Mouse (Mus musculus): ENCODE results near the gene Gdi2.
"Not testable (repeated sequence)": the region's sequence is repeated elsewhere in the genome, so short reads cannot be mapped to it uniquely, and the experiment has no call there.

Gene Gdi2

DNA sequence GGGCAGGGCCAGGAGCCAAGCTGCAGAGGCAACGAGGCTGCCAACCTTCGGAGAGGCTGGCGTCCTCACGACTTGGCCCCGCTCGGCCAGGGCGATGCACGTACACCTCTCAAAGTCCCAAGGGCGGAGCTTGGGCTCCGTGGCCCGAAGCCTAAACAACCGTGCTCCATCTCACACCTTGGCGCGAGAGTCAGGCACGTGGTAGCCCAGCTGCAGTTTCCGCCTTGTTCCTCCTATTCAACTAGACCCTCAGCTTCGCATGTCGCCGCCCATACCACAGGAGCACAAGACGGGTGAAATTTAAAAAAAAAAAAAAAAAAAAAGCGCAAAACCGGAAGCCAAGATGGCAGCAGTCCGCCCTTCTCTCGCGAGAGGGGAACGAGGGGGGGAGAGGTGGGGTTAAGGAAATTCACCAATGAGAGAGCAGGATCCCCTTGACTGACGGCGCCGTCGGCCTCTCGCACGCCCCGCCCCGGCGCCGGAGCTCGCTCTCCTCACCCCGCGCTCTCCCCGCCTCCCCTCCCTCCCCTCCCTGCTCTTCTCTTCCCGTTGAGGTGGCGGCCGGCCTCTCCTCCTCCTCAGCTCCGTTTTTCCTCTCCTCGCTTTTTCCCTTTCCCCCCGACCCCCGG is at the start of gene Gdi2:
Gene Gdi2, plus strand, starts transcription at position 470 of the 629 bp plus-strand sequence.
- in situ Hi-C loops (cut with MboI; ENCODE audit: unreplicated experiment in 2 of 2): no loop called here

DNA sequence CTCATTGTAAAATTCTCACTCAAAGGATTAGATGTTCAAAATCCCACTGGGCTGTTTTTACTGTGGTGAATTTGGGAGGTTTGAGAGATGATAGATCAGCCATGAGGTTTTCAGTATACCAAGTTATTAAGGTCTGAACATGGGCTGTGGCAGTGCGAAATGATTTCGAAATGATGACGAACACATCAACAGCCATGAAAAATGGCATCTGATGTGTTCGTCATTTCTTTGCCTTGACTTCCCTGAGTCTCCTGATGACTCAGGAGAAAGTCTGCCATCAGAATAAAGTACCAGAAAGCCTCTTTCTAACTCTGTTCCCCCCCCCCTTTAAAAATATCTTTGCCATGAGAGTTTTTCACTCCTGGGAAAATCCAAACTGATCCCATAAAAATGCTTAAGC is 42.3 kb upstream of the Gdi2 start:
- in situ Hi-C loops (cut with MboI; ENCODE audit: unreplicated experiment in 2 of 2): no loop called here

DNA sequence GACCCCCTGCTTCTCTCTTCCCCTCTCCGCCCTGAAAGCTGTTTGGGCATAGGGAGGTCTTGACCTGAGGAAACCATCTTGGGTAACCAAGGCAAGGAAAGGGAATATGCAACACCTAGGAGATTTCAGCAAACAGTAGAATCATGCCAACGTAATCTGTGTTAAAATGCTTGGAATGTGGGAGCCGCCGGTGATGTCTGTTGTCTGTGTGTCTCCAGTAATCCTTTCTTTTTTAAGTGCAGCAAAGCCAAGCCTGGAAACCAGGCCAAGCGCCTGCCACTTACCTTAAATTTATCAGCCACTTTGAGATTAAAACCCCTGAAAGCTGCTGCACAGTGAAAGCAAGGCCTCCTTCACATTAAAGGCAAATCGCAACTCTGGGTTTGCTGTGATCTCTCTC is 36.8 kb upstream of the Gdi2 start:
- in situ Hi-C loops (cut with MboI; ENCODE audit: unreplicated experiment in 2 of 2): not testable (repeated sequence)

DNA sequence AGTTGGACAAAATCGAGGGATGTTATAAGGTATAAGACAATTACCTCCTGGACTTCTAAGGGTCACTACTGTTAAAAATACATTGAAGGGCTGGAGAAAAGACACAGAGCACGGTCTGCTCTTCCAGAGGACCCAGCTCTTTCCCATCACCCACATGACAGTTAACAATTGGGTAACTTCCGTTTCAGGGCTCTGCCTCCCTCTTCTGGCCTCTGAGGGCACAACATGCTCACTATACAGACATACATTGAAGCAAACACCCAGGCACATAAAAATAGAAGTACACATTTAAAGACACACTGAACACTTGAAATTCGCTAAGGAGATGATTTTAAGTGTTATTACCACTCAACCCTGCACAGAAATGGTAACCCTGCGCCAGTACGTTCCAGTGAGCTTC is 22.5 kb upstream of the Gdi2 start:
- in situ Hi-C loops (cut with MboI; ENCODE audit: unreplicated experiment in 2 of 2): not testable (repeated sequence)

DNA sequence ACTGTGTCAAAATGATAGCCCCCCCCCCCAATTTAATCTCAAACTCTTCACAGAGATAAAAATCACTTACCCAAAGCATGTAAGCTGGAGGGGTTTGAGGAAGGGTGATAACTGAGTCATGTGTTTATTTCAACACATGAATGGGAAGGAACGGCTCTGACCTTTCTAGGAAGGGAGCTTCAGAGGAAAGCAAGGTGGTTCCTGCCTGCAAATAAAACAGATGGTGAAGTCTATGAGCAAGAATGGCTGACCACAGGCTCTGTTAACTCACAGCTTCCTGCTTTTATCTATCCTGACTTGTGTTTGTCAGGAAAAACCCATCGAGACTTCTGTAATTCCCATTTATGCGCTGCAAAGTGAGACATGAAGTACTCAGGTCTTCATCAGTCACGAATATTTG is 18.5 kb upstream of the Gdi2 start:
- in situ Hi-C loops (cut with MboI; ENCODE audit: unreplicated experiment in 2 of 2): not testable (repeated sequence)

DNA sequence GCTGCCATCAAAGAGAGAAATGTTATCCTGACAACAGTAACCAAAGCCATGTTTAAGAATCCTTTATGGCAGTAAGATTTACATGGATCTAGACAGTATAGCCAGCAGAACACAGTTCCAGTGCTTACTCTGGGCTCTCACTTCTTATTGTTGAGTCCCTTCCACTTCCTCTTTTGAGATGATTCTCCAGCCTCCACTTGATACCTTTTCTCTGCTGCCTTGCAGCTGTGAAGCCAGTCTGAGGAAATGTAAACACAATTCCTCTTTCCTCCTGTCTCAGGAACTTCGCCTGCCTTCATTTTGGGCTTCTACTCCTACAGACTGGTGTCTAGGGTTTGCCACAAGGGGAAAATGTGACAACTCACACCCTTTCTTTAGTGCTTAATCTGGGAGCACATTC is 17.9 kb upstream of the Gdi2 start:
- in situ Hi-C loops (cut with MboI; ENCODE audit: unreplicated experiment in 2 of 2): loop anchor here in 1 of 2 experiments (10.0 kb wide), 1 partner anchor 115 kb away; the partner anchor contains the start of gene Asb13

DNA sequence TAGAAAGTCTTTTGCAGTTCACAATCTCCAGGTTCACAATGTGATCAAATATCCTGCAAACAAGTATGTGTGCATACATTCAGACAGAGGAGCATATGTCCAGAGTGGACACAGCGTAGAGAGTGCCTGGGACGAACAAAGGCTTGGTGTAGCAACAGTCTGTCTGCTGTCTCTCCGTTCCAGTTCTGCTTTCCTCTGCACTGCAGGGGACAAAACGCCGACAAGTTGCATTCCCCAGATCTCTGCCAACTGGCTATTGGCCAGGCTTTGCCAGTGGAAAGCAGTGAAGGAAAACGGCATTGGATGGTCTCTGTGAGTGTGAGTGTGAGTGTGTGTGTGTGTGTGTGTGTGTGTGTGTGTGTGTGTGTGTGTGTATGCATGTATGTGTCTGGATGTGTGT is 14.4 kb upstream of the Gdi2 start:
- in situ Hi-C loops (cut with MboI; ENCODE audit: unreplicated experiment in 2 of 2): loop anchor here in 1 of 2 experiments (10.0 kb wide), 1 partner anchor 111 kb away; the partner anchor contains the start of gene Asb13

DNA sequence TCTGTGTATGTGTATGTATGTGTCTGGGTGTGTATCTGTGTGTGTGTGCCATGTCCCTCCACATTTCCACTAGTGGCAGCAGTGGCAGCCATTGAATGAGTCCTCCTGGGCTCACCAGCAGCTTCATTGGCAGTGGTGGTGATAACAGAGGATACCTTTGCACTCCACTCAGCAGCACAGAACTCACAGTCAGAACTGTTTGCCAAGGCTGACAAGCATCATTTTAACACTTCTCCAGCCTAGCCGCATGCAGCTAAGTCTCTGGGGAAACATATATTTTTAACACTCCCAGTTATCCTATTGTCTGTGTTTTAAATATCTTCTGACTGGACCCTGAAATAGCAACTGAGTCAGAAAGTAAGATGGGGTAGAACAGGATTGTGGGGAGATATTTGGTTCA is 13.9 kb upstream of the Gdi2 start:
- in situ Hi-C loops (cut with MboI; ENCODE audit: unreplicated experiment in 2 of 2): loop anchor here in 1 of 2 experiments (10.0 kb wide), 1 partner anchor 111 kb away; the partner anchor contains the start of gene Asb13

DNA sequence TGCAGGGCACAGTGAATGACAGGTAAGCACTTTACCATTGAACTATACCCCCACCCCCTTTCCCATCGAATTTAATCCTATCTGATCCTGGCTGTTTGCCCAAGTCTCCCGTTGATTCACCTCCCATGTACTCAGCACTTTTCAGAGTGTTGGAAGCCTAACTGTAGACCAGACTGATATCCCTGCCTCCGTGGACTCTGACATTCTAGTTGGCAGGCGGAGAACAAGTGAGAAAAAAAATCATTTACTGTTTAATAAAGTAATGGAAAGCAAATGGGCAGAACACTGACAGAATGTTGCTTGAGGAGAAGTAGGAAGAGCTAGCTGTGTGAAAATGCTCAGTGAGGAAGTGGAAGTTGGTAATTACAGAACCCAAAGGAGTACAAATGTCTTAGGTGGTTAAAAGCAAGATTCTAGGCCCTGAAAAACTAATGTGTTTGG is 12.2 kb upstream of the Gdi2 start:
- in situ Hi-C loops (cut with MboI; ENCODE audit: unreplicated experiment in 2 of 2): loop anchor here in 1 of 2 experiments (10.0 kb wide), 1 partner anchor 109 kb away; the partner anchor contains the start of gene Asb13

DNA sequence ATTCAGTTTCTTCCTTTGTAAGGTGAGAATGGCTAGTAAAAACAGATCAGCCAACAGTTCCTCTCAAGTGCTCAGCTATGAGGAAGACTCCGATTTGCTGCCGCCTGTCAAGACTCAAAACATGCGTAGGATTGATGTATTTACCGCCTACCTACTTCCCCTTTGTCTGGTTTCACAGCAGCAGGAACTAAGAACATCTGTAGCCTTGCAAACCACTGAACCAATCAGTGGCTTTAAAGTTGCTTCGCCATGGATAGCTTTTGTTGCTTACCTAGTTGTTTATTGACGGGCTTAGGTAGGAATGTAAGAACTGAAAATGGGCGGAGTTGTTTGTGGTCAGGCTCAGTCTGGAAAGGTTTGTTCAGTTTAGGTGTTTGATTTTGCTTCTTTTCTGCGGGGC is 11.5 kb upstream of the Gdi2 start:
- in situ Hi-C loops (cut with MboI; ENCODE audit: unreplicated experiment in 2 of 2): loop anchor here in 1 of 2 experiments (10.0 kb wide), 1 partner anchor 108 kb away; the partner anchor contains the start of gene Asb13

DNA sequence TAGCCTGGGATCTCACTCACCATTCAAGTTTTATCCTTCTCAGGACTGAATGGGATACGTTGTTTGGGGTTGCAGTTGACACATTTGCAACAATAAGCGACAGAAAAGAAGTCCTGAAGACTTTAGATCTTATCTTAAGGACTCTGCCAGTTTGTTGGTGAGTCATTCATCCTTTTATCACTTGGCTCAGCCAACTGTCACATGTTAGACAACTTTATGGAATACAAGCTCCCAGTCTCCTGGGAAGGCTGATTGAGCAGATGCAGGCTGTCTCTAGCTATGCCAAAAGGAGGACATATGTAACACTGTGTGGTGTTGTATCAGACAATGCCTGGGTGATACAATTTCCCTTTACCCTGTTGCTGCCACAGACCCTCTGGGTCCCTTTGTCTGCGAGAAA is 7.4 kb upstream of the Gdi2 start:
- in situ Hi-C loops (cut with MboI; ENCODE audit: unreplicated experiment in 2 of 2): no loop called here

DNA sequence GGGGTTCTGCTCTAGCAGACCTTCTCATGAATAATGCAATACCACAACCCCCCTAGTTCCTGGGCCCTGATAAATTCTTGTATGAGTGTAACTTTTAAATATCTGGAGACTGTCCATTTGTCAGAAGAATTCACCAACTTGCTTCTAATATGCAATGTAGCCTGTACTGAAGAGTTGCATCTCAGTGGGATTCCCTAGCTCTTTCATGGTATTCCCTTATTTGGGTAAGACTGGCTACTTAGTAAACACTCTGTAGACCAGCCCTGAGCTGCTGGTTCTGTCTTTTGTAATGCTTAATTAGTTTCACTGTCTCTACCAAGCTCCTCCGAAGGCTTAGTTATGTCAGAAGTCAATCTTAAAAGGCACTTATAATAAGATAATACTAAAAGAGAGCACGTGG is 6.7 kb upstream of the Gdi2 start:
- in situ Hi-C loops (cut with MboI; ENCODE audit: unreplicated experiment in 2 of 2): not testable (repeated sequence)

DNA sequence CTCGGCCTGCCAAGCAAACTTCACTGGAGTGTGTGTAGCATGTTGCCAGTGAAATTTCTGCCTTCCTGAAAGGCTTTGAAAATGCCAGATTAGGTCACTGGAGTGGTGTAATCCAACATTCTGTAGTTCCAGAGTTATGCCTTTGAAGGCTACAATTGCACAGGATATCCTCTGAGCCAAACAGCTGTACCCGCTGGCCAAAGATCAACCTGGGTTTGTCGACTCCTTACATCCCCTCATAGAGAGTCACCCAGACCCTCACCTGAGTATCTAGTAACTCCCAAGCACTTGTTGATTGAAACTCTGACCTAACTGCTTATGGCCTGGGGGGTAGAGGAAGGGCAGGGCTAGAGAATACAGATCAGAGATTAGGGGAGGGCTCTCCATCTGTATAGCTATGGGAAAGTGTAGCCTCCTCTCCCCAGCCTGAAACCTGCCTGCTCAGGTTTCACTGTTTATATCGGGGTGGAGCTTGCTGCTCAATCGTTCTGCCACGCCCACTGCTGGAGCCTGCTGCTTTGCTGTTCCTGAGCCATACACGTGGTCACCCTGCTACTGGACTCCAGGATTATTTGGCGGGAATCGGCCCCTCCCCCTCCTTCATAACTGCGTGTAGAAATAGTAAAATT is 6.1 kb upstream of the Gdi2 start:
- in situ Hi-C loops (cut with MboI; ENCODE audit: unreplicated experiment in 2 of 2): no loop called here

DNA sequence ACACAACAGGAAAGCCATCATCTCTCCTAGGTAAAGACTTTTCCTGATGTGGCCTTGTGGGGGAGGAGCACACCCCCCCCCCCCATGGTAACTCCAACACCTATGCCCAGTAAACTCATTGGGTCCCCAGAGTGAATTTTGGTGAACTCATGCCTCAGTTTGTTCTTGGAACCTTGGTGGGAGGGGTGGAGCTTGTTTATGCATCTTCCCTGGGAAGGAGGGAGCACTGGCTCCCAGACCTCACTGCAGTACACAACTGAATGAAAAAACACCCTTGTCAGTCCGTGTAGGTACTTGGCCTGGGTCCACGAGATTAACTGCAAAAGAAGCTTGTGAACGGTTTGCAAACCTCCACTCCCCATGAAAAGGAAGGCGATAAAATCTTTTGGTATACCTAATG is 5.4 kb upstream of the Gdi2 start:
- in situ Hi-C loops (cut with MboI; ENCODE audit: unreplicated experiment in 2 of 2): no loop called here

DNA sequence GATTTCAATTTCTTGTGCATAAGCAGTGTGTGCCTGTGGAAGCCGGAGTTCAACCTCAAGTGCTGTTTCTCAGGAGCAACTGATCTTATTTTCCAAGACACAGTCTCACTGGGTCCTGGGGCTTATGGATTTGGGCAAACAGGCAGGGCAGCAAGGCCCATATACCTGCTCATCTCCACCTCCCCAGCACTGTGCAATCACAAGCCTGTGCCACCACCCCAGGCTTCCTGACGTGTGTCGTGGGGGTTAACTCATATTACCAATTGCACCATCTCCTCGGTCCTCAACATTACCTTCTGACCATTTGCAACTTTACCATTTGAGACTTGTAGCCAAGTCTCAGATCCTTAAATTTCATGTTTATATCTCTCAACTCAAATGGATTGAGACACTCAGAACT is 3.7 kb upstream of the Gdi2 start:
- in situ Hi-C loops (cut with MboI; ENCODE audit: unreplicated experiment in 2 of 2): no loop called here

DNA sequence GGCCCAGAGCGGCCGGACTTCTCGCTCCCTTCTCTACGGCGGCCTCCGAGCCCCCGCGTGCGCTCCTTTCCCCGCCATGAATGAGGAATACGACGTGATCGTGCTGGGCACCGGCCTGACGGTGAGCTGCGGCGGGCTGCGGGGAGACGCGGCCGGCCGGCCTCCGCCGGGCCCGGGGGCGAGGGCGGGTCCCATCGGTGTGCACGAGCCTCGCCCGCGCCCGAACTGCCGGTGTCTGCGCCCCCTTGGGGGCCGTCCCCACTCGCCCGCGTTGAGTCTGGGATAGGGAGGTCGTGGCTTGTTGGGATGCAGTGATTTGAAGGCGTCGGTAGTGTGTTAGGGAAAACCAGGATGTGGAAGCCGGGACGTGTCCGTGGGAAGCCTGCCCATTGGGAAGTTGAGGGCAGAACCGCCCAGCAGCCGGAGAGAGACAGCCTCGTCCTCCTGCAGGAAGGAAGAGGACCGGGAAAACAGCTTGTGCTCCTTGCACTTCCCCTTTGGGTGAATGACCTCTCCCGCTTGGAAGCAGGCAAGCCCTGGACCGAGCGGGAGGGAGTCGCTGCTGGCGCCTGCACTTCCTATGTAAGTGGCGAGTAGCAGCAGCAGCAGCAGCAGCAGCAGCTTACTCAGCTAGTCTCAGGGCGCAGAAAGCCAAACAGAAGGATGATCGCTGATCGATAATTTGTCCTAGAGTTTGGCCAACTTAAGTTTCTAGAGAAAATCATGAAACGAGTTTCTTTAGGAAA is 533 bp downstream of the Gdi2 start:
- in situ Hi-C loops (cut with MboI; ENCODE audit: unreplicated experiment in 2 of 2): no loop called here

DNA sequence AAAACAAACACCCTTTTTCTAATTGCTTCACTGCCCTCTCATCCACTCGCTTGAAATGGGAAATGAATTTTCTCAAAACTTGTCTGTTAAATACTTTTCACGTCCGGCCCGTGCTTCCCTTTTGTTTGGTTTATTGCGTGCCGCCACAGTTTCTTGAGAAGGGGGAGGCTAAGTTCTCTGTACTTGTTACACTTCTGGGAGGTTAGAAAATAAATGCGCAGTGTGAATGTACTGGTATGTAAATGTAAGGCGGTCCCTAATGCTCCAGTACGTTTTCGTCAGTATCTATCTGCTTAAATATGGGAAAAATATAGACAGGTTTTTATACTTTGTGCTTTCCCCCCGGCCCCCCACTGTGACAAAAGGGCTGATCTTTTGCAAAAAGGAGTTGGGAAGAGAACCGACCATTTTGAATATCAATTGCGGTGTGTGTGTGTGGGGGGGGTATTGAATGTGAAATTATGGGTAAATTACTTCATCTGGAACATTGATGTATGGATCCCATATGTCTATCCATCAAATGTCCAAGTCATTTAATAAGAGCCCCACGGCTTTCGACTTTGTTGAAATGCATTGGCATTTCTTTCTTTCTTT is 1.2 kb downstream of the Gdi2 start:
- in situ Hi-C loops (cut with MboI; ENCODE audit: unreplicated experiment in 2 of 2): no loop called here

DNA sequence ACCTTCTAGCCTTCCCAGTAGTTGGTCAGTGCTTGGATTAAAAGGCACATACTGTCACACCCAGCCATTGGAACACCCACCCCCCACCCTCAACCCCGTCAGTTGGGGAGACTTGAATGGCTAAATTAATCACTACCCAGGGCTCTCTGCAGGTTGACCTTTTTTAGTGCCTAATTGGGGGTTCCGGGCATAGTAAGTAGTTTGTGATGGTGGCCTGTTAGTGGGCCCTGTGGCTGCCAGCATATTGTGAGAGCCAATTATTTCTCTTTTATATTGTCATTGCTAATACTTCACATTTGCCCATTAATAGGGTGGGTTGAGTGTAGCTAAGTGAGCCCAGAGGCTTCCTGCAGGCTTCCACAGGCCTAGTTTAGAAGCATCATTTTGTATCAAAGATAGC is 2.3 kb downstream of the Gdi2 start:
- in situ Hi-C loops (cut with MboI; ENCODE audit: unreplicated experiment in 2 of 2): no loop called here

DNA sequence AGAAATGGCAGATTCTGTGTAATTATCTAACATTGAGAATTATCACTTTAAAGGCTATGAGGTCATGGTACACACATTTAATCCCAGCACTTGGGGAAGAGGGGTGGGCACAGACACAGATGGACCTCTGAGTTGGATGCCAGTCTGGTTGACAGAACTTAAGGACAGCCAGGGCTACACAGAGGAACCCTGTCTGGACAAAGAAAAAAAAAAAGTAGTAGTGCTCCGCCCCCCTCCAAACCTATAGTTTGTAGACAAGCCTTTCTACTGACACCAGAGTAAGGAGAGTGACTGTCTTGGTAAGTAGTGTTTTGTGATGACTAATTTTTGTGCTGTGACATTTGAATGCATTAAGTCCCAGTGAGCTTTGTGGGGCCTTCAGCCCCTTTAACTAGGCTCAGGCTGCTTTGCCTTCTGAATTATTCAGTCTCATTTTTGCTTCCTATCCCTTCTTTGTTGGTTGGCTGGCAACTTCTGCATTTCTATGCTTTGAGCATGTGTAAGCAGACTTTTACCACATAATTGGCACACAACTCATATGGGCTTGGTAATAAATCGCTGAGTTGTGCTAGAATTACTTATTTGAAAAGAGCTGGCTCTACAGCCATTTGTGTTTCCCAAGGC is 3.4 kb downstream of the Gdi2 start:
- in situ Hi-C loops (cut with MboI; ENCODE audit: unreplicated experiment in 2 of 2): no loop called here

DNA sequence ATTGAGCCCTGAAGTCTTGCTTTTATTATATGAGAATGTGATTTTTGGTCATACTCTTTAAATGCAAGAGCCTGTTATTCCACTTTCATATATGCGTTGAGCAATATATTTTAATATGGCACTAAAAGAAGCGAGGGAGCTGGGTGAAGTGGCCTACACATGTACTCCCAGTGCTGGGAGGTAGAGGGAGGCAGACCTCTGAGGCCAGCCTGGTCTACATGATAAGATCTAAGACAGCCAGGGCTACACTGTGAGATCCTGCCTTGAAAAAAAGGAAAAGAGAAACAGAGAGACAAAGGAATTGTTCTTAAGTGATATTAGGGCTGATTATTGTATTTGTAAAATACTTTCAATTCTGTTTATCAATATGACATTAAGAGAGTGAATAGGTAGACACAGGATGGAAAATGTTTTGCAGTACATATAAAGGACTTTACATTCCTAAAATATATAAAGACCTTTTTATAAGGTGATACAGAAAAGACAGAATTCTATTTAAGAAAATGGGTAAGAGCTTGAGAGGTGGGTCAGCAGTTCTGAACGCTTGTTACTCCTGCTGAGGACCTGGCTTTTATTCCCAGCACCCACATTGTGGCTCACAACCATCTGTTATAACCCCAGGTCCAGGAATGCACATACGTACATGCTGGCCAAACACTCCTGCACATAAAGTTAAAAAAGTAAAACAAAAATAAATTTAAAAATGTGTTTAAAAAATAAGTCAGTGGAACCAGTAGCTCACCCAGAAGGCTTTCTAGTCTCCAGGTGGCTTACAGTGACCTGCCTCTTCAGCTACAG is 6.4 kb downstream of the Gdi2 start:
- in situ Hi-C loops (cut with MboI; ENCODE audit: unreplicated experiment in 2 of 2): no loop called here

All from v-Abl transformed pro-B cells (cell line).